Mouse (Mus musculus) liver, embryonic 12.5 days (tissue): ENCODE measurements around the gene Alpl. TPM values are rescaled to one million over a fixed set of nuclear protein-coding genes. Genes with fewer than 3 reads are reported as not detected.

Experiments
- ATAC-seq: fragments of 200-750 bp; cut with Nextera tagmentation; 2 replicates; pipeline ENCODE4 v1.8.0; 2017; ENCODE audit warnings: moderate number of reproducible peaks, mild to moderate bottlenecking, moderate library complexity
- H3K27ac ChIP-seq: fragments of 300-500 bp; sonication (generic); 2 replicates; pipeline ENCODE4 v1.5.1; 2016; ENCODE audit warnings: mild to moderate bottlenecking
- H3K27me3 ChIP-seq: fragments of 300-500 bp; sonication (generic); replicated peaks from 2 replicates; pipeline ENCODE4 v1.6.1; 2016; ENCODE audit warnings: mild to moderate bottlenecking, moderate library complexity
- H3K36me3 ChIP-seq: fragments of 300-500 bp; sonication (generic); 2 replicates; pipeline ENCODE4 v1.6.1; 2016; ENCODE audit warnings: mild to moderate bottlenecking, moderate library complexity
- H3K4me1 ChIP-seq: fragments of 300-500 bp; sonication (generic); 2 replicates; pipeline ENCODE4 v1.6.1; 2016
- H3K4me2 ChIP-seq: fragments of 300-500 bp; sonication (generic); 2 replicates; pipeline ENCODE4 v1.6.1; 2016; ENCODE audit warnings: mild to moderate bottlenecking, moderate library complexity
- H3K4me3 ChIP-seq: fragments of 300-500 bp; sonication (generic); 2 replicates; pipeline ENCODE4 v1.5.1; 2016; ENCODE audit warnings: mild to moderate bottlenecking, moderate library complexity
- H3K9ac ChIP-seq: fragments of 300-500 bp; sonication (generic); 2 replicates; pipeline ENCODE4 v1.6.1; 2016; ENCODE audit warnings: mild to moderate bottlenecking, moderate library complexity
- H3K9me3 ChIP-seq: fragments of 300-500 bp; sonication (generic); replicated peaks from 2 replicates; pipeline ENCODE4 v1.6.1; 2016; ENCODE audit warnings: mild to moderate bottlenecking, moderate library complexity
- whole genome bisulfite sequencing: fragments of 180-500 bp; shearing (Covaris S2); methylation state at CpG from one replicate; pipeline ENCODE4 v1.1.7; 2016; ENCODE audit not compliant: insufficient replicate concordance; 5-methylcytosine and 5-hydroxymethylcytosine counted together
- polyA plus RNA-seq: library from polyadenylated mRNA; unstranded; fragments of >200 nt; fragmentation: Nextera tagmentation; extraction: Ambion mirVana; gene quantifications from 2 replicates; pipeline ENCODE4 v1.2.1, GENCODE M21; 2016

Gene Alpl
- polyA plus RNA-seq, 1 experiment from 2014 or later = 5.1 TPM

GRCm38 (mm10) chr4:137797038-137797437 is 854 bp upstream of the Alpl start:
- Histone ChIP-seq H3K4me3 (no peak overlapping the region), H3K9ac (no peak overlapping the region), H3K4me1 (peaks cover 16% of the 10 kb centered on the region; the same call in 1 of the 2 replicates), H3K27ac (no peak overlapping the region), H3K36me3 (no peaks in the 10 kb centered on the region), H3K9me3 (no peaks in the 10 kb centered on the region), H3K4me2 (no peak overlapping the region), H3K27me3 (peaks cover 91% of the 10 kb centered on the region)
- no peak for ATAC-seq
- 29% methylated on average over 4 of the region's 4 CpGs for WGBS

- no peak overlapping the region for H3K4me3 ChIP-seq
- peaks cover 10% of the 10 kb centered on the region; the same call in 1 of the 2 replicates for H3K4me1 ChIP-seq
- no peaks in the 10 kb centered on the region for H3K36me3 ChIP-seq
- WGBS = 61% methylated on average over 13 of the region's 13 CpGs
- H3K4me2 ChIP-seq = no peak overlapping the region
- no peak overlapping the region for H3K9ac ChIP-seq
- H3K9me3 ChIP-seq = no peaks in the 10 kb centered on the region
- no peak overlapping the region for H3K27ac ChIP-seq
- peak; percentile 56; the same call in 1 of the 2 replicates for ATAC-seq
- peaks cover 77% of the 10 kb centered on the region for H3K27me3 ChIP-seq
Measured at GRCm38 (mm10) chr4:137794178-137794900, 1.8 kb downstream of the Alpl start.

- Histone ChIP-seq H3K4me3 (no peak overlapping the region), H3K4me1 (peaks cover 10% of the 10 kb centered on the region; the same call in 1 of the 2 replicates), H3K4me2 (no peak overlapping the region), H3K9me3 (no peaks in the 10 kb centered on the region), H3K36me3 (no peaks in the 10 kb centered on the region), H3K27ac (no peak overlapping the region), H3K27me3 (peaks cover 73% of the 10 kb centered on the region), H3K9ac (no peak overlapping the region)
- 67% methylated on average over 7 of the region's 7 CpGs for WGBS
- no peak for ATAC-seq
Measured at GRCm38 (mm10) chr4:137793611-137794010, 2.6 kb downstream of the Alpl start.

- Histone ChIP-seq H3K27me3 (peaks cover 55% of the 10 kb centered on the region), H3K9me3 (no peaks in the 10 kb centered on the region), H3K36me3 (no peaks in the 10 kb centered on the region), H3K9ac (no peak overlapping the region), H3K4me2 (no peak overlapping the region), H3K4me1 (peaks cover 10% of the 10 kb centered on the region; the same call in 1 of the 2 replicates), H3K27ac (no peak overlapping the region), H3K4me3 (no peak overlapping the region)
- ATAC-seq = no peak
- 41% methylated on average over 7 of the region's 7 CpGs for WGBS
Measured at GRCm38 (mm10) chr4:137791440-137791839, 4.7 kb downstream of the Alpl start.

- H3K4me3 ChIP-seq = no peak overlapping the region
- peaks cover 50% of the 10 kb centered on the region for H3K27me3 ChIP-seq
- no peak for ATAC-seq
- H3K9me3 ChIP-seq = no peaks in the 10 kb centered on the region
- H3K4me1 ChIP-seq = peaks cover 5% of the 10 kb centered on the region; the same call in 1 of the 2 replicates
- no peaks in the 10 kb centered on the region for H3K36me3 ChIP-seq
- no peak overlapping the region for H3K4me2 ChIP-seq
- H3K27ac ChIP-seq = no peak overlapping the region
- H3K9ac ChIP-seq = no peak overlapping the region
- 66% methylated on average over 5 of the region's 5 CpGs for WGBS
Measured at GRCm38 (mm10) chr4:137790981-137791380, 5.2 kb downstream of the Alpl start.

GRCm38 (mm10) chr4:137788511-137789049 is 7.6 kb downstream of the Alpl start:
- Histone ChIP-seq H3K4me1 (peaks cover 5% of the 10 kb centered on the region), H3K9me3 (no peaks in the 10 kb centered on the region), H3K4me2 (no peak overlapping the region), H3K4me3 (no peak overlapping the region), H3K9ac (no peak overlapping the region), H3K27me3 (peaks cover 44% of the 10 kb centered on the region), H3K27ac (no peak overlapping the region), H3K36me3 (no peaks in the 10 kb centered on the region)
- 67% methylated on average over 7 of the region's 7 CpGs for WGBS
- no peak for ATAC-seq

- no peak for ATAC-seq
- Histone ChIP-seq H3K4me1 (peaks cover 5% of the 10 kb centered on the region), H3K27ac (no peak overlapping the region), H3K9me3 (no peaks in the 10 kb centered on the region), H3K4me2 (no peak overlapping the region), H3K27me3 (peaks cover 42% of the 10 kb centered on the region), H3K4me3 (no peak overlapping the region), H3K9ac (no peak overlapping the region), H3K36me3 (no peaks in the 10 kb centered on the region)
- 65% methylated on average over 7 of the region's 7 CpGs for WGBS
Measured at GRCm38 (mm10) chr4:137787589-137788289, 8.4 kb downstream of the Alpl start.

GRCm38 (mm10) chr4:137786488-137786887 is 9.7 kb downstream of the Alpl start:
- ATAC-seq = no peak
- peaks cover 37% of the 10 kb centered on the region for H3K27me3 ChIP-seq
- no peaks in the 10 kb centered on the region for H3K9me3 ChIP-seq
- peaks cover 5% of the 10 kb centered on the region for H3K4me1 ChIP-seq
- no peak overlapping the region for H3K27ac ChIP-seq
- no peak overlapping the region for H3K4me2 ChIP-seq
- no peak overlapping the region for H3K4me3 ChIP-seq
- H3K36me3 ChIP-seq = no peaks in the 10 kb centered on the region
- WGBS = 72% methylated on average over 6 of the region's 6 CpGs
- H3K9ac ChIP-seq = no peak overlapping the region

GRCm38 (mm10) chr4:137785270-137785669 is 10.9 kb downstream of the Alpl start:
- Histone ChIP-seq H3K4me1 (peaks cover 5% of the 10 kb centered on the region), H3K4me3 (no peak overlapping the region), H3K4me2 (no peak overlapping the region), H3K27me3 (peaks cover 37% of the 10 kb centered on the region), H3K9me3 (no peaks in the 10 kb centered on the region), H3K36me3 (no peaks in the 10 kb centered on the region), H3K9ac (no peak overlapping the region), H3K27ac (no peak overlapping the region)
- 80% methylated on average over 6 of the region's 6 CpGs for WGBS
- no peak for ATAC-seq

GRCm38 (mm10) chr4:137784741-137785140 is 11.4 kb downstream of the Alpl start:
- no peaks in the 10 kb centered on the region for H3K9me3 ChIP-seq
- peaks cover 35% of the 10 kb centered on the region for H3K27me3 ChIP-seq
- H3K4me1 ChIP-seq = peaks cover 5% of the 10 kb centered on the region
- H3K36me3 ChIP-seq = no peaks in the 10 kb centered on the region
- no peak overlapping the region for H3K27ac ChIP-seq
- no peak overlapping the region for H3K4me3 ChIP-seq
- H3K4me2 ChIP-seq = no peak overlapping the region
- H3K9ac ChIP-seq = no peak overlapping the region
- no peak for ATAC-seq
- 63% methylated on average over 6 of the region's 6 CpGs for WGBS

GRCm38 (mm10) chr4:137783541-137784191 is 12.5 kb downstream of the Alpl start:
- Histone ChIP-seq H3K9ac (no peak overlapping the region), H3K27me3 (peaks cover 36% of the 10 kb centered on the region), H3K4me1 (peaks cover 5% of the 10 kb centered on the region), H3K9me3 (no peaks in the 10 kb centered on the region), H3K4me2 (no peak overlapping the region), H3K27ac (no peak overlapping the region), H3K4me3 (no peak overlapping the region), H3K36me3 (no peaks in the 10 kb centered on the region)
- 33% methylated on average over 9 of the region's 9 CpGs for WGBS
- no peak for ATAC-seq

GRCm38 (mm10) chr4:137781949-137782348 is 14.2 kb downstream of the Alpl start:
- ATAC-seq = peak; percentile 42; the same call in 1 of the 2 replicates
- WGBS = 61% methylated on average over 5 of the region's 5 CpGs
- Histone ChIP-seq H3K27ac (no peak overlapping the region), H3K36me3 (no peaks in the 10 kb centered on the region), H3K4me1 (peaks cover 5% of the 10 kb centered on the region), H3K4me2 (no peak overlapping the region), H3K9me3 (no peaks in the 10 kb centered on the region), H3K27me3 (peaks cover 35% of the 10 kb centered on the region), H3K9ac (no peak overlapping the region), H3K4me3 (no peak overlapping the region)
